Mouse (Mus musculus): ENCODE results near the gene Gm21954.

DNA sequence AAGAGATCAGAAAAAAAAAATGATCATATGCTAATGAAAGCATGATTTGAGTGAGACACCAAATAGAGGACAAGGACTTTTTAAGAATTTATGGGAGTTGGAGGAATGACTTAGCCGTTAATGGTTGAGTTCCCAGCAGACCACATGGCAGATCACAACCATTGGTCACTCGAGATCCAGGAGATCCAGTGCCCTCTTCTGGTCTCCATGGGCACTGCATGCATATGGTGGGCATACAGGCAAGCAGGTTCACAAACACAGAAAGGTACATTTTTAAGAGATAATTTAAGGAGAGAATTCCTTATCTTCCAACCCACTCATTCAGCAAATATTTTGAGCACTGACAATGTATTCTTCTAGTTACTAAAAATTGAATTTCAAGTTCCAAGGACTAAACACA, 22.9 kb downstream of the Gm21954 start:
- TF ChIP-seq HCFC1 (IDR thresholded peaks at IDR 0.05; ENCODE audit: low read depth, low read length) (no peak), CTCF (conservative IDR thresholded peaks at IDR 0.05 in 1 of 2, IDR thresholded peaks at IDR 0.05 in 1 of 2; ENCODE audit: low read depth in 2 of 2, low read length in 2 of 2) (no peak), ETS1 (conservative IDR thresholded peaks at IDR 0.05; ENCODE audit: low read depth, low read length) (no peak)
